Mouse (Mus musculus): ENCODE results near the gene Otulinl. TPM values are rescaled to one million over a fixed set of nuclear protein-coding genes. Genes with fewer than 3 reads are reported as not detected.

Otulinl gene
- polyA plus RNA-seq, 1 experiment from 2014 or later, result 3.5 TPM

GRCm38 (mm10) chr15:27710698-27711097, 29.3 kb upstream of the Otulinl start:
- Histone ChIP-seq H3K36me3 (ENCODE audit: control insufficient read depth, insufficient read depth, low read length) (no peaks in the 10 kb centered on the region), H3K4me3 (ENCODE audit: low read depth, low read length) (no peak overlapping the region), H3K4me2 (no peak overlapping the region), H3K4me1 (ENCODE audit: control insufficient read depth, insufficient read depth, low read length) (no peaks in the 10 kb centered on the region), H3K9ac (ENCODE audit: low read depth, low read length) (no peak overlapping the region), H3K27ac (ENCODE audit: low read depth, low read length) (no peak overlapping the region), H3K27me3 (ENCODE audit: control insufficient read depth, insufficient read depth, low read length) (no peaks in the 10 kb centered on the region), H3K9me3 (replicated peaks; ENCODE audit: control insufficient read depth, low read length) (no peaks in the 10 kb centered on the region)
- ATAC-seq (replicated peaks; ENCODE audit: insufficient number of reproducible peaks, low FRiP score, low TSS enrichment), result no peak
- WGBS (ENCODE audit: insufficient replicate concordance), result 81% methylated on average over 9 of the region's 9 CpGs

GRCm38 (mm10) chr15:27708968-27709612, 27.7 kb upstream of the Otulinl start:
- no peak for ATAC-seq (replicated peaks; ENCODE audit: insufficient number of reproducible peaks, low FRiP score, low TSS enrichment)
- 83% methylated on average over 7 of the region's 7 CpGs for WGBS (ENCODE audit: insufficient replicate concordance)
- H3K27me3 ChIP-seq (ENCODE audit: control insufficient read depth, insufficient read depth, low read length), result no peaks in the 10 kb centered on the region

GRCm38 (mm10) chr15:27708499-27708898, 27.1 kb upstream of the Otulinl start:
- H3K27ac ChIP-seq (ENCODE audit: low read depth, low read length), result no peak overlapping the region
- H3K9ac ChIP-seq (ENCODE audit: low read depth, low read length), result no peak overlapping the region
- H3K4me1 ChIP-seq (ENCODE audit: control insufficient read depth, insufficient read depth, low read length), result no peaks in the 10 kb centered on the region
- no peak overlapping the region for H3K4me2 ChIP-seq
- H3K27me3 ChIP-seq (ENCODE audit: control insufficient read depth, insufficient read depth, low read length), result no peaks in the 10 kb centered on the region
- H3K4me3 ChIP-seq (ENCODE audit: low read depth, low read length), result no peak overlapping the region
- ATAC-seq (replicated peaks; ENCODE audit: insufficient number of reproducible peaks, low FRiP score, low TSS enrichment), result no peak
- no peaks in the 10 kb centered on the region for H3K9me3 ChIP-seq (replicated peaks; ENCODE audit: control insufficient read depth, low read length)
- H3K36me3 ChIP-seq (ENCODE audit: control insufficient read depth, insufficient read depth, low read length), result no peaks in the 10 kb centered on the region
- 68% methylated on average over 3 of the region's 3 CpGs for WGBS (ENCODE audit: insufficient replicate concordance)

More at GRCm38 (mm10) chr15:27708968-27709612, 27.7 kb upstream of the Otulinl start:
- Histone ChIP-seq H3K9ac (ENCODE audit: low read depth, low read length) (no peak overlapping the region), H3K4me2 (no peak overlapping the region), H3K36me3 (ENCODE audit: control insufficient read depth, insufficient read depth, low read length) (no peaks in the 10 kb centered on the region), H3K4me1 (ENCODE audit: control insufficient read depth, insufficient read depth, low read length) (no peaks in the 10 kb centered on the region), H3K27ac (ENCODE audit: low read depth, low read length) (no peak overlapping the region), H3K4me3 (ENCODE audit: low read depth, low read length) (no peak overlapping the region), H3K9me3 (replicated peaks; ENCODE audit: control insufficient read depth, low read length) (no peaks in the 10 kb centered on the region)

GRCm38 (mm10) chr15:27702972-27703313, 21.6 kb upstream of the Otulinl start:
- no peak overlapping the region for H3K27ac ChIP-seq (ENCODE audit: low read depth, low read length)
- no peaks in the 10 kb centered on the region for H3K27me3 ChIP-seq (ENCODE audit: control insufficient read depth, insufficient read depth, low read length)
- no peaks in the 10 kb centered on the region for H3K9me3 ChIP-seq (replicated peaks; ENCODE audit: control insufficient read depth, low read length)
- no CpG with 5 or more reads among the region's 1 CpGs for WGBS (ENCODE audit: insufficient replicate concordance)
- H3K36me3 ChIP-seq (ENCODE audit: control insufficient read depth, insufficient read depth, low read length), result no peaks in the 10 kb centered on the region
- H3K4me3 ChIP-seq (ENCODE audit: low read depth, low read length), result no peak overlapping the region
- no peak for ATAC-seq (replicated peaks; ENCODE audit: insufficient number of reproducible peaks, low FRiP score, low TSS enrichment)
- H3K4me1 ChIP-seq (ENCODE audit: control insufficient read depth, insufficient read depth, low read length), result peaks cover 10% of the 10 kb centered on the region
- H3K4me2 ChIP-seq, result no peak overlapping the region
- H3K9ac ChIP-seq (ENCODE audit: low read depth, low read length), result no peak overlapping the region

GRCm38 (mm10) chr15:27702031-27702971, 20.9 kb upstream of the Otulinl start:
- Histone ChIP-seq H3K4me2 (no peak overlapping the region), H3K9ac (ENCODE audit: low read depth, low read length) (no peak overlapping the region), H3K4me1 (ENCODE audit: control insufficient read depth, insufficient read depth, low read length) (peaks cover 10% of the 10 kb centered on the region), H3K9me3 (replicated peaks; ENCODE audit: control insufficient read depth, low read length) (no peaks in the 10 kb centered on the region), H3K27me3 (ENCODE audit: control insufficient read depth, insufficient read depth, low read length) (no peaks in the 10 kb centered on the region), H3K27ac (ENCODE audit: low read depth, low read length) (no peak overlapping the region), H3K36me3 (ENCODE audit: control insufficient read depth, insufficient read depth, low read length) (no peaks in the 10 kb centered on the region), H3K4me3 (ENCODE audit: low read depth, low read length) (no peak overlapping the region)
- ATAC-seq (replicated peaks; ENCODE audit: insufficient number of reproducible peaks, low FRiP score, low TSS enrichment), result no peak
- 33% methylated on average over 11 of the region's 11 CpGs for WGBS (ENCODE audit: insufficient replicate concordance)

- H3K9ac ChIP-seq (ENCODE audit: low read depth, low read length), result no peak overlapping the region
- H3K4me2 ChIP-seq, result no peak overlapping the region
- no peaks in the 10 kb centered on the region for H3K27me3 ChIP-seq (ENCODE audit: control insufficient read depth, insufficient read depth, low read length)
- ATAC-seq (replicated peaks; ENCODE audit: insufficient number of reproducible peaks, low FRiP score, low TSS enrichment), result no peak
- no peak overlapping the region for H3K4me3 ChIP-seq (ENCODE audit: low read depth, low read length)
- 0 out of 2 replicates have a peak, but pooled peaks cover 2% of the 10 kb centered on the region for H3K9me3 ChIP-seq (replicated peaks; ENCODE audit: control insufficient read depth, low read length)
- peaks cover 6% of the 10 kb centered on the region; the same call in 1 of the 2 replicates for H3K4me1 ChIP-seq (ENCODE audit: control insufficient read depth, insufficient read depth, low read length)
- 83% methylated on average over 5 of the region's 5 CpGs for WGBS (ENCODE audit: insufficient replicate concordance)
- H3K27ac ChIP-seq (ENCODE audit: low read depth, low read length), result no peak overlapping the region
- no peaks in the 10 kb centered on the region for H3K36me3 ChIP-seq (ENCODE audit: control insufficient read depth, insufficient read depth, low read length)
These were observed 16.3 kb upstream of the Otulinl start for GRCm38 (mm10) chr15:27697632-27698031.

GRCm38 (mm10) chr15:27693235-27693634, 11.9 kb upstream of the Otulinl start:
- Histone ChIP-seq H3K36me3 (ENCODE audit: control insufficient read depth, insufficient read depth, low read length) (no peaks in the 10 kb centered on the region), H3K4me1 (ENCODE audit: control insufficient read depth, insufficient read depth, low read length) (no peaks in the 10 kb centered on the region), H3K4me2 (no peak overlapping the region), H3K9me3 (replicated peaks; ENCODE audit: control insufficient read depth, low read length) (0 out of 2 replicates have a peak, but pooled peaks cover 2% of the 10 kb centered on the region), H3K9ac (ENCODE audit: low read depth, low read length) (no peak overlapping the region), H3K27me3 (ENCODE audit: control insufficient read depth, insufficient read depth, low read length) (no peaks in the 10 kb centered on the region), H3K27ac (ENCODE audit: low read depth, low read length) (no peak overlapping the region), H3K4me3 (ENCODE audit: low read depth, low read length) (no peak overlapping the region)
- no peak for ATAC-seq (replicated peaks; ENCODE audit: insufficient number of reproducible peaks, low FRiP score, low TSS enrichment)
- WGBS (ENCODE audit: insufficient replicate concordance), result 64% methylated on average over 10 of the region's 10 CpGs

GRCm38 (mm10) chr15:27692161-27692560, 10.8 kb upstream of the Otulinl start:
- Histone ChIP-seq H3K4me1 (ENCODE audit: control insufficient read depth, insufficient read depth, low read length) (no peaks in the 10 kb centered on the region), H3K9ac (ENCODE audit: low read depth, low read length) (no peak overlapping the region), H3K9me3 (replicated peaks; ENCODE audit: control insufficient read depth, low read length) (0 out of 2 replicates have a peak, but pooled peaks cover 2% of the 10 kb centered on the region), H3K36me3 (ENCODE audit: control insufficient read depth, insufficient read depth, low read length) (no peaks in the 10 kb centered on the region), H3K4me2 (no peak overlapping the region), H3K27me3 (ENCODE audit: control insufficient read depth, insufficient read depth, low read length) (no peaks in the 10 kb centered on the region), H3K4me3 (ENCODE audit: low read depth, low read length) (no peak overlapping the region), H3K27ac (ENCODE audit: low read depth, low read length) (no peak overlapping the region)
- ATAC-seq (replicated peaks; ENCODE audit: insufficient number of reproducible peaks, low FRiP score, low TSS enrichment), result no peak
- 80% methylated on average over 7 of the region's 7 CpGs for WGBS (ENCODE audit: insufficient replicate concordance)

All from heart, embryonic 11.5 days (tissue).